Mouse (Mus musculus) hindbrain, embryonic 14.5 days (tissue): Measurements from ENCODE around the gene Dapl1. TPM values are rescaled to one million over a fixed set of nuclear protein-coding genes. Genes with fewer than 3 reads are reported as not detected.

ENCODE experiments used
- ATAC-seq: fragments of 200-750 bp; cut with Nextera tagmentation; 2 replicates; pipeline ENCODE4 v1.8.0; 2017; ENCODE audit warnings: moderate number of reproducible peaks, mild to moderate bottlenecking, moderate TSS enrichment, moderate library complexity; ENCODE audit not compliant: low FRiP score
- DNase-seq: peaks from one replicate; pipeline ENCODE4 v3.0.0-alpha.2; 2015; ENCODE audit warnings: low spot score
- H3K27ac ChIP-seq: fragments of 300-500 bp; sonication (generic); 2 replicates; pipeline ENCODE4 v1.5.1; 2014; ENCODE audit warnings: mild to moderate bottlenecking, moderate library complexity
- H3K27me3 ChIP-seq: fragments of 300-500 bp; sonication (generic); 2 replicates; pipeline ENCODE4 v1.6.1; 2014; ENCODE audit warnings: mild to moderate bottlenecking, low read length, mixed read lengths; ENCODE audit not compliant: control insufficient read depth, insufficient read depth
- H3K36me3 ChIP-seq: fragments of 300-500 bp; sonication (generic); replicated peaks from 2 replicates; pipeline ENCODE4 v1.6.1; 2014; ENCODE audit not compliant: control insufficient read depth, insufficient read depth
- H3K4me1 ChIP-seq: fragments of 300-500 bp; sonication (generic); replicated peaks from 2 replicates; pipeline ENCODE4 v1.6.1; 2014; ENCODE audit warnings: antibody characterized with exemption, low read length, mixed read lengths; ENCODE audit not compliant: control insufficient read depth, insufficient read depth
- H3K4me2 ChIP-seq: fragments of 300-500 bp; sonication (generic); replicated peaks from 2 replicates; pipeline ENCODE4 v1.6.1; 2014; ENCODE audit warnings: mild to moderate bottlenecking, moderate library complexity
- H3K4me3 ChIP-seq: fragments of 300-500 bp; sonication (generic); replicated peaks from 2 replicates; pipeline ENCODE4 v1.5.1; 2014; ENCODE audit warnings: mild to moderate bottlenecking, low read length
- H3K9ac ChIP-seq: fragments of 300-500 bp; sonication (generic); 2 replicates; pipeline ENCODE4 v1.6.1; 2014
- H3K9me3 ChIP-seq: fragments of 300-500 bp; sonication (generic); 2 replicates; pipeline ENCODE4 v1.6.1; 2016; ENCODE audit warnings: low read length; ENCODE audit not compliant: control insufficient read depth
- WGBS: fragments of 180-500 bp; shearing (Covaris S2); extraction: QIAGEN DNeasy Blood & Tissue Kit; methylation state at CpG from one replicate; pipeline ENCODE4 v1.1.7; 2014; 5-methylcytosine and 5-hydroxymethylcytosine counted together
- polyA plus RNA-seq: library from polyadenylated mRNA; unstranded; fragments of >200 nt; fragmentation: Nextera tagmentation; extraction: Ambion mirVana; gene quantifications from 2 replicates; pipeline ENCODE4 v1.2.1, GENCODE M21; 2014

Gene Dapl1
- polyA plus RNA-seq, result 0.53 TPM in 1 of 2 replicates, not detected in the other

DNA sequence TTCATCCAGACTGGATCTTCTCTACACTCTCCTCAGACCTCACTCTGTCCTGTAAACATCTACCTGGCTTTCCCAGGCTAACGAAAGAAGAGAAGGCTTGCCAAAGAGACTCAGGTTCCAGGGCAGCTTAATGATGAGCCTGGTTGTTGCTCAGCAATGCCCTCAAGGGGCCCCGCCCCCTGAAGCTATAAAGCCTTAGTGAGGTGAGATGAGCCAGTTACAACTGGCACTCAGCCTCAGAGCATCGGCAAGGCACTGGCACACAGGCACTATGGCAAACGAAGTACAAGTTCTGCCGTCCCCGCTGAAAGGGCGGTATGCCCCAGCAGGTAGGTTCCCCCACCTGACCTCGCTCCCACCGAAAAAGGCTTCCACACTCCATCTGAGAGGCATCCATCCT, at the start of gene Dapl1:
Dapl1 (plus strand) TSS at position 216 of the 400 bp plus-strand sequence.
- Histone ChIP-seq H3K27ac (no peak within 1 kb of the TSS), H3K36me3 (no peaks in the 10 kb centered on the region), H3K4me3 (no peak within 1 kb of the TSS), H3K4me2 (no peak within 1 kb of the TSS), H3K27me3 (0 out of 2 replicates have a peak, but pooled peaks cover 4% of the 10 kb centered on the region), H3K4me1 (no peaks in the 10 kb centered on the region; the same call in 1 of the 2 replicates), H3K9me3 (no peaks in the 10 kb centered on the region), H3K9ac (no peak within 1 kb of the TSS)
- ATAC-seq (no peak), DNase-seq (peak; percentile 39)
- 65% methylated on average over 9 of the region's 9 CpGs for WGBS

DNA sequence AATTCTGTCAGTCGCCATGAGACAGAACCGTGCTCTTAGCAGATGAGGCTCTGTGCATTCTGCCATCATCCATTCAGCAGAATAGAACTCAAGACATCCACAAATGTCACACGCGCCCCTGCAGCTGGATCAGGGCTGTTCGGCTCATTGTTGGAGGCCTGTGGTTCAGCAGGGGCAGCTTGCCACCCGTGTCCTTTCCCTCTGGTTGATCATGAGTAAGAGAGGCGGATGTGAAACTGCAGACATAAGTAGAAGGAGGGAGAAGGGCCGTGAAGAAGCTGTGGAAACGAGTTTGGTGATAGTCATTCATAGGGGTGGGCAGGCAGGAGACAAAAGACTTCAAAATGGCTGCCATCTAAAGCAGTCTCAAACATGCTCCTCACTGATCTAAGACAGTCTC, 49.6 kb upstream of the Dapl1 start:
- no peaks in the 10 kb centered on the region for H3K4me1 ChIP-seq
- no peak overlapping the region for H3K4me2 ChIP-seq
- H3K9ac ChIP-seq, result no peak overlapping the region
- WGBS, result 93% methylated on average over 9 of the region's 9 CpGs
- H3K4me3 ChIP-seq, result no peak overlapping the region
- H3K9me3 ChIP-seq, result no peaks in the 10 kb centered on the region
- H3K36me3 ChIP-seq, result no peaks in the 10 kb centered on the region
- no peak for ATAC-seq
- no peak overlapping the region for H3K27ac ChIP-seq
- H3K27me3 ChIP-seq, result no peaks in the 10 kb centered on the region
- no peak for DNase-seq

DNA sequence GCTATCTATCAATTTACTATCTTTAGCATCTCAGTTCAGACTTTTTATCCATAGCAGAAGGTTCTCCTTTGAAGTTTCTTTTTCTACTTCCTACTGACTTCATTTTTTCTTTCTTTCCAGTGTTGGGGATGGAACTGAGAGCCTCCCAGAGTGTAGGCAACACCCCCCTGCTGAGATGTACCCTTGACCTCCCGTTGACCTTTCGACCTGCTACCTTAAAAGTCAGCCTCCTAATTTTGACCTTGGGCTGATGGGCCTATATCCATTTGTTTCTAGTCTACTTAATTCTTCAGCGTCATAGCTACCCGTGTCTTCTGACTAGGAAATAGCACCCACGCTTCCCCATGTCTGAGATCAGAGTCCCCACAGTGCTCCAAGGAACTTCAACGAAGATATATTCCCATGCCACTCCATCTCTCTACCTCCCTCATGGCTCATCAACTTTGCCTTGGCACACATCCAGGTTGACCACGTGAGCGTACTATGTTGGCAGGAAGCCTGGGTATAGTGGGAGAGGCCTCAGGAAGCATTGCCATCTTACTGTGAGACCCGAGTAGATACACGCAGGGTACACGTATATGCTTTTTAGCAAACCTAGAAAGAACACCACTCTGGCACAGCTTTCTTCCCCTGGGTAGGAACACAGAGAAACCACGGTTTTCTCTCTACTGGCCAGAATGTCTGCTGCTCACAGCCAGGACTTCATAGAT, 46.6 kb upstream of the Dapl1 start:
- peak; percentile 75; the same call in 1 of the 2 replicates for ATAC-seq
- Histone ChIP-seq H3K27me3 (no peaks in the 10 kb centered on the region), H3K27ac (no peak overlapping the region), H3K4me3 (no peak overlapping the region), H3K9ac (no peak overlapping the region), H3K9me3 (no peaks in the 10 kb centered on the region), H3K36me3 (no peaks in the 10 kb centered on the region), H3K4me1 (no peaks in the 10 kb centered on the region), H3K4me2 (peak overlapping the region; percentile 30)
- DNase-seq, result peak; percentile 77
- 56% methylated on average over 12 of the region's 12 CpGs for WGBS

DNA sequence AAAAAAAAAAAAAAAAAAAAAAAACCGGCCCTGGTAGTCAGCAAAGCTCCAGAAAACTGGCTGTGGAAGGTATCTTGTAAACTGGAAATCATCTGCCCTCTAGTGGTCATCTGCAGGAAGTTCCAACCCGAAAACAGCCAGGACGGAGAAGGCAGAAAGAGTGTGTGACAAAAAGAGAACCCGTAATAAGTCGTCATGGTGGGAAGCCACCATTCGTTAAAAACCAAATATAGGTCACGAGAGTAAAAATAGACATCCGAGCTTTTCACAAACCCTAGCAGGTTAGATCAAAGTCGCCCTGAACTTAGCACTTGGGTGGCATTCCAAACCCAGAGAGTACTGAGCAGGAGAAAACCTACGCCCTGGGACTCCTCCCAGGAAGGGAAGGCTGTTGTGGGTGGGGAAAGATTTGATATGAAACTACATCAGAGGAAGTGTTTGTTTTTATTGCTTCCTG, 45.9 kb upstream of the Dapl1 start:
- DNase-seq (peak; percentile 88), ATAC-seq (peak; percentile 68; the same call in 1 of the 2 replicates)
- 21% methylated on average over 10 of the region's 10 CpGs for WGBS

DNA sequence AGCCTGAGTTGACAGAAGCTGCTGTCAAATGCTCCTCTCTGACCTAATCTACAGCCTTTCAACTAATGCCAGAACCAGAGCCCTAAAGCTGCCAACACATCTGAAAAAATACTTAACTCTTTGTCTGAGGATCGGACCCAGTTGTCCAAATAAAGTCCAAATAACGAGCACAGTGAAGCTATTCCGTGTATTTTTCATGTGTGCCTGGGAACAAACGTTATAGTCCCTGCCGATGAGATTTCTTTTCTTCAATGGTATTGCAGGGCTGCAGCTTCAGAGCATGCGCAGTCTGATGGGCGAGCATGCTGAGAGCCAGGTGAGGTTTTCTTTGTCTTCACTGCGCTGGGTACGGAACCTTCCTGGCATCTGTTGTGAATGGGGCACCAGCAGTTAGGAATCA, 44.6 kb upstream of the Dapl1 start:
- DNase-seq (no peak), ATAC-seq (no peak)
- Histone ChIP-seq H3K9me3 (no peaks in the 10 kb centered on the region), H3K4me2 (no peak overlapping the region), H3K4me3 (no peak overlapping the region), H3K9ac (no peak overlapping the region), H3K36me3 (no peaks in the 10 kb centered on the region), H3K27ac (no peak overlapping the region), H3K27me3 (no peaks in the 10 kb centered on the region), H3K4me1 (no peaks in the 10 kb centered on the region)
- 85% methylated on average over 9 of the region's 9 CpGs for WGBS

More for the DNA sequence above, 45.9 kb upstream of the Dapl1 start:
- H3K9me3 ChIP-seq, result no peaks in the 10 kb centered on the region
- no peaks in the 10 kb centered on the region for H3K36me3 ChIP-seq
- H3K4me1 ChIP-seq, result no peaks in the 10 kb centered on the region
- no peak overlapping the region for H3K4me3 ChIP-seq
- H3K27ac ChIP-seq, result no peak overlapping the region
- H3K9ac ChIP-seq, result no peak overlapping the region
- H3K4me2 ChIP-seq, result peak overlapping the region; percentile 30
- H3K27me3 ChIP-seq, result no peaks in the 10 kb centered on the region

DNA sequence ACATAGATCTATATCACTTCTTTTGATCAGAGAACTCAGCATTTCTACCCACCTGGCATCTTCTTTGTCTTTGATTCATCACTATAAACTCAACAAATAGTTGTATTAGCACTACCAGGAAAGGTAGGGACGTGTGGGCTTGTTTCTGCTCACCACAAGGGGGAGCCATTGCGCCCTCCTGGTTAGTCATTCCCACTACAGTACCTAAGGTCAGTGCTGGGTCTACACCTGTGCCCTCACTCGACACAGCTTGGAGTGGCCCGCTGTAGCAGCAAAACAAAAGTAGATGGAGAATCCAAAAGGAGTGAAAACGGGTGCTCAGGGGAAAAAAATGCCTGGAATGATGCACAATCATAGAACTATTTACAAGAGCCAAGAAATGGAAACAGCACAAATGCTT, 44.0 kb upstream of the Dapl1 start:
- H3K9ac ChIP-seq, result no peak overlapping the region

DNA sequence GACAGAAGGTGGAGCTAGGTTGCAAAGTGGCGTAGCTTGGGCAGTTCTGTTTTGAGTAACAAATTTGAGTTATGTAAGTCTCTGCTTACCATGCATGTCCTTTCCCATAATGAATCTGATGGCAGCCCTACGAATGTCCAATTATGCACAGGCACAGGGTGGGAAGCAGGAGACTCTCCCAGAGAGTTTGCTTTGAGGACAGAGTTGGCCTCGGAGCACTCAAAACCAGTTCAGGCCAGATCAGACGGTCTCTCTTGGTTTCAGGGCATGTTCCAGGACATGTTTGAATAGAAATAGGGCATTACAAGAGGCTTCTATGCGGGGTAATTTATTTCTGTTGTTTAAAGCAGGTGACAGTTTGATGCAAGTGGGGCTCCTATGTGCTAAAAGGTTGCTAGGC, 42.8 kb upstream of the Dapl1 start:
- Histone ChIP-seq H3K36me3 (no peaks in the 10 kb centered on the region), H3K27ac (no peak overlapping the region), H3K4me3 (no peak overlapping the region), H3K4me1 (no peaks in the 10 kb centered on the region), H3K9me3 (no peaks in the 10 kb centered on the region), H3K9ac (no peak overlapping the region), H3K4me2 (no peak overlapping the region), H3K27me3 (no peaks in the 10 kb centered on the region)
- no peak for DNase-seq
- no peak for ATAC-seq
- 84% methylated on average over 5 of the region's 5 CpGs for WGBS

More for the DNA sequence above, 44.0 kb upstream of the Dapl1 start:
- peak; percentile 53 for DNase-seq
- Histone ChIP-seq H3K4me1 (no peaks in the 10 kb centered on the region), H3K36me3 (no peaks in the 10 kb centered on the region), H3K4me3 (no peak overlapping the region), H3K27me3 (no peaks in the 10 kb centered on the region), H3K27ac (no peak overlapping the region), H3K4me2 (no peak overlapping the region), H3K9me3 (no peaks in the 10 kb centered on the region)
- 35% methylated on average over 5 of the region's 5 CpGs for WGBS
- ATAC-seq, result no peak

DNA sequence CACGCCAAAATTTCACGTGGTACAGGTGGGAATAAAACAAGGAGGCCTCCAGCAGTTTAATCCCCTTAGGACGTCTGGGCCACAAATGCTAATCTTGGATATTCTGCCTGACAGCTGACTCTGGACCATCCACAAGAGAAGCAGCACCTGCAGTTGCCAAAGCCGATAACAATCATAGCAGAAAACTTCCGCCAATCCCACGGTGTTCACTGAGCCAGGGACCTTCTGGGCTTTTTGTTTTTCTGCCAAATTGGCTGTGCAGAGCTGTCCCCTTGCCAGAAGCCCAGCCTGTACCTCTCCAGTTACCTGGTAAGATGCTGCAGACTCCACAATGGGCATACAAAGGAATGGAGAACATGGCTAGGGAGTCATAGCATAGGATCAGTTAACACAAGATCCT, 37.8 kb upstream of the Dapl1 start:
- 55% methylated on average over 6 of the region's 6 CpGs for WGBS
- DNase-seq, result no peak
- Histone ChIP-seq H3K27ac (no peak overlapping the region), H3K9ac (no peak overlapping the region), H3K4me3 (no peak overlapping the region), H3K4me1 (no peaks in the 10 kb centered on the region), H3K27me3 (no peaks in the 10 kb centered on the region), H3K36me3 (no peaks in the 10 kb centered on the region), H3K4me2 (no peak overlapping the region), H3K9me3 (no peaks in the 10 kb centered on the region)
- no peak for ATAC-seq

DNA sequence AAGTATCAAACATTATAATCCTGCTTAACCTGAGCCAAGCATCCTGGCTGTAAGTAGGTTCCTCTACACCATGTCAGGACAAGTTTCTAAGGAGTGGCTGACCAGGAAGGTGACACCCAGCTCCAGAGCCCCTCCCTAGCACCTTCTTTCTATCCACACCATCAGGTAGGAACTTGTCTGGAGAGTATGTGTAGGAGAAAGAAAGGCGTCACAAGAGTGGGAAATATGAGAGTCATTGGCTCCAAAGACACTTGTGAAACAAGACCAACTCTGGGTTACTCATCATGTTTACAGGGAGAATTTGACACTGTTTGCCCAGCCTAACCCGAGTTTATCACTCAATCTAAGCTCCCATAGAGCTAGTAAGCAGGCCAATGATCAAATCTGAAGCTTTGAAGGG, 36.7 kb upstream of the Dapl1 start:
- H3K27ac ChIP-seq, result no peak overlapping the region
- H3K4me1 ChIP-seq, result no peaks in the 10 kb centered on the region
- H3K27me3 ChIP-seq, result no peaks in the 10 kb centered on the region
- H3K36me3 ChIP-seq, result no peaks in the 10 kb centered on the region
- H3K4me3 ChIP-seq, result no peak overlapping the region
- WGBS, result 69% methylated on average over 2 of the region's 2 CpGs
- H3K9ac ChIP-seq, result no peak overlapping the region
- DNase-seq (no peak), ATAC-seq (no peak)
- H3K4me2 ChIP-seq, result no peak overlapping the region
- H3K9me3 ChIP-seq, result no peaks in the 10 kb centered on the region
